Mouse (Mus musculus) adipocyte (in vitro differentiated cells): Measurements from ENCODE around the gene Wfdc17.
A peak's percentile ranks its signal among the peaks of the same experiment; 100 is the strongest.

Experiments used
- DNase-seq: peaks from one replicate; pipeline ENCODE4 v3.0.0-alpha.2; 2016; ENCODE audit warnings: low spot score

The Wfdc17 gene

DNA sequence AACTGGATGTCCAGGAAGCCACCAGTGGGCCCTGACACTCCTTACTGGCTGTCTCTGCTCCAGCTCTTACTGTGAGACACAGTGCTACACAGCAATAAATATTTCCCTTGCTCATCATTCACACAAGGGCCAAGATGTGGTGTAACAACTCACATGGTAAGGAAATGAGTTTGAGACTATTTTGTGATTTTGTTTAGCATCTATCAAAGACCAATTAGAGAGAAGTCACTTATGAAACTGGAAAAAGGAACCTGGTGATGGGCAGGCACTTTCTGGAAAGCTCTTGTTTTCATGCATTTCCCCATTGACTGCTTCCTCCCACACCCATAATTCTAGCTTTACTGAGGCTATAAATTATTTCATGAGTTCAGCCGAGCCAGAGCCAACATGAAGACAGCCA, at the start of gene Wfdc17:
Gene Wfdc17, plus strand, starts transcription at position 287 of the 400 bp plus-strand sequence.
- DNase-seq = no peak

- no peak for DNase-seq
Observed at GRCm38 (mm10) chr11:83654606-83655005, 49.2 kb upstream of the Wfdc17 start.

- no peak for DNase-seq
Observed at GRCm38 (mm10) chr11:83657508-83657907, 46.3 kb upstream of the Wfdc17 start.

DNA sequence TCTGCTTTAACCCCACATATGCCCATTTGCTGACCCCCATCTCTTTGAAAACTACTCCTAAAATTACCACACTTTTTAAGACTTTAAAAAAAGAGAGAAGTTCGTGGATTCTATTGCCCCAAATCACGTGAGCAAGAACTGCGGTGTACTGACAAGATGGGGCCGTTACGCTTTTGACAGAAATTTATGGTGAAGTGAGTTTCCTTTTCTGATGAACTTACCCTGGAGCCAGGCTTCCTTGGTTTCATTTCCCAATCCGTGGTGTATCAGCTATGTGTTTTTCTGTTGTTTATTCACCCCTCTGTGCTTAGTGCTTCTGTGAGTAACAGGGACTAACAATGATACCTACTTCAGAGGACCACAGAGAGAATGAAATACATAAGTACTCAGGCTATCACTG, 45.0 kb upstream of the Wfdc17 start:
- DNase-seq = no peak

- no peak for DNase-seq
Observed at GRCm38 (mm10) chr11:83662204-83662603, 41.6 kb upstream of the Wfdc17 start, which contains the start of gene Ccl4. Gene Ccl4 (plus strand): TSS chr11:83662584.

DNA sequence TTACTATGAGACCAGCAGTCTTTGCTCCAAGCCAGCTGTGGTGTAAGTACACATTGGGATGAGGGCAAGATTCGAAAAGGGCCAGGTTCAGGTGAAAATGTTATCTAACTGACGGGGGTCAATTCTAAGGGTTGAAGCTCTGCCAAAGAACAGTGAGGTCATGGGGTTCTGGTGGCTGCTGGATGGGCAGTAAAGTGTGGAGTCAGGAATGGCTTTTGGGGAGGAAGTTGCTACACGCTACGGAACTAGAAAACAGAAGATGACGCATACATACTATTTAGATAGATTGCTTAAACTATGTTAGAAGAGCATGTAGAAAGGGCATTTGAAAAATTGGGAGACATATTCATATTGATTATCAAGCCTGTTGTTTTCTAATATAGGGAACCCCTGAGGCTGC, 40.3 kb upstream of the Wfdc17 start:
- no peak for DNase-seq

DNA sequence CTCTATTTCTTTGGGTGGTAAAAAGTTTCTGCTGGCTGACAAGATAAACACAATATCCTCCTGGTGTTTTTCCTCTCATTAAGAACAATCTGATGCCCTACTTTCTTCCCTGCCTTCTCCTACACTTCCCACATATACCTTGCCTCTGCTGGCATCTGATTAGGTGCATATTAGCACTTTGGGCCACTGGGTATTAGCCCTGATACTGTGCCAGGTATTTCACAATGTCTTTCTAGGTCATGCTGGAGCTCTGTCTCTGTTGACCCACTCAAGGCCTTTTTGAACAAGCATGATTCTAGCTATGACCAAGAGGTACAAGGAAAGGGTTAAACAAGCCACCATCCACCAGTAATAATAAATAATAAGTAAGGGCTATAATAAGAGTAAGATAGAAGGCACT, 32.0 kb upstream of the Wfdc17 start:
- DNase-seq = peak; percentile 54

GRCm38 (mm10) chr11:83675665-83676064, 28.1 kb upstream of the Wfdc17 start:
- DNase-seq = no peak

DNA sequence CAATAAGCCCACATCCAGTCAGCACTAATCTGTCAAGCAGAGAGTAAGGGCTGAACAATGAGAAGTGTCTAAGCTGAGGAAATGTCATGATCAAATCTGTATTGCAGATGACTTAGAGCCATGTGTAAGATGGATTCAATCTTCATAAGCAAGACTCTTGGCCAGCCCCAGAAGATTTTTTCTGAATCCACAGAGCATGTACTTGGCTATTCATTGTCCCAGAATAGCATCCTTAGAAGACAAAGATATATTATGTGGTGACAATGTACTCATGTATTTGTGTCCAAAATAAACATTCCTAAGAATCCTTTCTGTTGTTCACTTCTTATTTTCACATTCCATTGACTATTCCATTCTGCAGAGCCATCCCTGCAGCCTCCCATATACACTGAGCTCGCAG, 13.9 kb upstream of the Wfdc17 start:
- DNase-seq = no peak

DNA sequence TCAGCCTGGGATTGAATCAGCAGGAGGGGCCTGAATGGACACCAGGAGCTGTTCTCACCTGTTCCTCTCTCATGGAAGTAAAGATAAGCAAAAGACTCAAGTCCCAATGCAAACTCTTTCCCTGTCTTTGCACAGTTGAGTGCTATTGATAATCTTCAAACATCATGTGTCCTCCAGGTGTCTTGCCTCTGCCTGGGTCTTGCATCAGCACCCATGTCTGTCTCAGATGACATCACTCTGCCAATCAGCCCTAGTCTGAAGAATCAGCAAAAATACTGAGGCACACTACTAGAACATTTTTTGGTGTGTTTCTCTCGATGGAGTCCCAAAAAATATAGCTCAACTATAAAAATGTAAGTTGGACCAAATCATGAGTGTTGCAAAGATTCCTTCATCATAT, 11.8 kb upstream of the Wfdc17 start:
- no peak for DNase-seq

GRCm38 (mm10) chr11:83708715-83709114, 4.9 kb downstream of the Wfdc17 start, which contains the start of gene Wfdc18:
Gene Wfdc18 (plus strand): TSS chr11:83709015.
- no peak for DNase-seq

- DNase-seq = no peak
Observed at GRCm38 (mm10) chr11:83709683-83710082, 5.9 kb downstream of the Wfdc17 start.

DNA sequence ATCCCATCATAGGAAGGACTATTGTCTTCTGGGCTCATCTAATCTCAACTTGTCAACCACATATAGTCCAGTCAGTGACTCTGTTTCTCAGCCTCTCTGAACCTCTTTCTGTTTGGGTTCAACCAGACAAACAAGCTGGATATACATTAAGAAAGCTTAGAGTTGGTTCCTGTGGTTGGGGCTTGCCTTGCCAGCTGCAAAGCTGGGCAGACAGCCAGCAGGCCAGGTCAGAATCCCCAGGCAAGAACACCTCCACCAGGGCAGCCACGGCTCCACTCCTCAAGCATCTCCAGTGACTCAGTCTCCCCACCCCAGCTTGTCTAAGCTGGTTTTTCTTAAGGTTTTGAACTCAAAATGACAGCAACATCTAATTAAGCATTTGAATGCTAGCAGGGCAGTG, 8.9 kb downstream of the Wfdc17 start:
- DNase-seq = no peak

DNA sequence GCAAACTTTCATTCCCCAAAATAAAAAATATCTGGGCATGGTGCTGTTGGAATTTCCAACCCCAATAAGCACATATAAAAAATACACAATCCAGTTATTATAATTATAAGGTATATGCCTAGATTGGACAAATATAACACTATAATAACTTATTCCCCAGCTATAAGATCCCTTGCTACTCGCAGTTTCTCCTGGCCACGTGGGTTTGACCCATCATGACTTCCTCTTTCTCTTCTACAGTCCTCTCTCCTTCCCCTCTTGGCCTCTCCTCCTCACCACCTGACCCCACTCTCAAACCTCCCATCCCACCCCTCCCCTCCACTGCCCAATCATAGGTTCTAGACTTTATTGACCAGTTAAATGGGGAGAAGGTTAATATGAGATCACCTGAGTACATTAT, 10.1 kb downstream of the Wfdc17 start:
- DNase-seq = no peak

DNA sequence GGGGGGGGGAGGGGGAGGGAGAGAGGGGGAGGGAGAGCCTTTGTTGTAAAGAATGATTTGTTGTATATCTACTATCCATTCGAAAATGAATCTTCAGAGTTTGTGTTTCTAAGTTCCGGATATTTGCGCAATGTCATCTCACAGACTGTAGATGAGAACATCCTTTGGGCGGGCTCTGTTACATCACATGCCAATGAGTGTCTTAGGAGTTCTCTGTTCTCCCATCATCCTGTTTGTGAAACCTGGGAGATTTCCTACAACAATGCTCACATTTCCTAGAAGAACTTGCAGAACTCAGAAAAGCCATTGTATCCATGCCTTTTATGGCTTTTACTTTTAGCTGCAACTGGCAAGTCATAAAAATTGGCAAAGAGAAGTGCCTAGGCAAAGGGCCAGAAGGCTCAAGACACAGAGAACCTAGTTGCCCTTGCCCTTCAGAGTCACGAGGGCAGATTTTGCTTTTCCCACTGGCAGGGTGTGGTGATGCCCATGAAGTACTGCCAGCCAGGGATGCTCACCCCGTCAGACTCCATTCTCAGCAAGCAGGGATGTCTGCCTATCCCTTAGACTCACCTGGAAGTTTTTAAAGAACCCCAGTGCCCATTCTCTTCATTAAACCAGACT, 13.4 kb downstream of the Wfdc17 start:
- DNase-seq = peak; percentile 97

DNA sequence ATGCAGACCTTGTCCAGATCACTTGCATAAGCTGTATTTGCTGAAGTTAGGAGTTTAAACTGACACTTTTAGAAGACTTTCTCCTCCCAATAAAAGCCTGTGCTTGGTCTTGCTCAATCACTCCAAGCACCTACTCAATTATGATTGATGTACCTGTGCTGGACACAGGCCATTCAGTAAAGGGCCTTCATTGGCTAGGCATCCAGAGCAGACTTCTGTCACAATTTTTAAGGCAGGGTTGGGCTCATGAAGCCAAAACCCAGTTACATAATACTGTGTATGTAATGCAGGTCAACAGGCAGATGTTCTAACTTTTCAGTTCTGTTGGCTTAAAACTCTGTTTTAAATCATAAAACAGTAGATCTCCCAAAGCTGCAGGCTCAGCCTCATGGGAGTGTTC, 17.0 kb downstream of the Wfdc17 start:
- peak; percentile 82 for DNase-seq

- peak; percentile 58 for DNase-seq
Observed at GRCm38 (mm10) chr11:83728757-83729432, 25.1 kb downstream of the Wfdc17 start.

GRCm38 (mm10) chr11:83731116-83731515, 27.3 kb downstream of the Wfdc17 start:
- DNase-seq = no peak

GRCm38 (mm10) chr11:83733071-83733640, 29.4 kb downstream of the Wfdc17 start:
- no peak for DNase-seq

GRCm38 (mm10) chr11:83734215-83734614, 30.4 kb downstream of the Wfdc17 start:
- no peak for DNase-seq

GRCm38 (mm10) chr11:83735881-83736280, 32.1 kb downstream of the Wfdc17 start:
- DNase-seq = no peak

DNA sequence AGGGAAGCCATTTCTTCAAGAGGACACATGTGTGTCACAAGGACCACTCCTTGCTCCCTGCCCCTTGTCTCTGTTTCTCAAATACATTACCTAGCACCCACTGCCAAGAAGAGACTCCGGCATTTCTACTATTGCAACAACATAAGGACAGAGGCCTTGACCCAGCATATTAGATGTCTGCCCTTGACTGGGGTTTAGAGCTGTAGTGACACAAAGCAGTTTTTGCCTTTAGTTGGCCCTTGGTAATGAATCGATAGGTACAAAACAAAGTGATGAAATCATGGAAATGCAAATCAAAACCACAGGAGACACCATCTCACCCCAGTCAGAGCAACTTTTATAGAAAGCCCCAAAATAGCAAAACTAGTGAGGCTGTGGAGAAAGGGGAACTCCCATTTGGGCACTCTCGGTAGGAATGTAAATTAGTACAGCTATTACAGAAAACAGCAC, 33.3 kb downstream of the Wfdc17 start:
- no peak for DNase-seq

DNA sequence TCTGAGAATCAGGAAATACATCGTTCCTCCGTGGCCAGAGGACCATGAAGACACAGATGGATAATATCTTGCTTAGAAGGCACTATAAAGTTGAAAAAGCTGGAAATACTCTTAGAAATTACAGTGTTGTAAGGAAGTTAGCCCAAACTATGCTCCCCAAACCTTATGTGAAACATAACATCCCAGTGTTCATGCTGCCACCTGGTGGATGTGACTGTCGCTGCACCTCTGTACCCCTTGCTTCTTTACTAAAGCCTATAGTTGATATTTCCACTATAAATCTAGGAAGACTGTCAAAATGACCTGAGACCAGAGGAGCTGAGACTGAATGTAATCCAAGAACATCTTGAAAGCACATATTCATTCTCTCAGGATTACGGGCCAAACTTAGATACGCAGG, 35.5 kb downstream of the Wfdc17 start:
- peak; percentile 84 for DNase-seq
